Mouse (Mus musculus): ENCODE data around the gene Rps5. TPM values are rescaled to one million over a fixed set of nuclear protein-coding genes. Genes with fewer than 3 reads are reported as not detected.
"Not testable (repeated sequence)": the region's sequence is repeated elsewhere in the genome, so short reads cannot be mapped to it uniquely, and the experiment has no call there.

Rps5 gene
- total RNA-seq, 2 experiments from 2014 or later = 473 to 557 TPM

GRCm38 (mm10) chr7:12926316-12926715 lies 4.2 kb downstream of the Rps5 start:
- intact Hi-C loops (cut with DNase I) = loop anchor here (5.0 kb wide), 1 partner anchor 36 kb away; no protein-coding TSS in a partner anchor
- no peak for DNase-seq

GRCm38 (mm10) chr7:12927191-12927680 lies 5.1 kb downstream of the Rps5 start, which contains the start of gene Rnf225:
Rnf225 (plus strand) TSS chr7:12927416.
- no peak for DNase-seq
- intact Hi-C loops (cut with DNase I) = loop anchor here (5.0 kb wide), 1 partner anchor 35 kb away; no protein-coding TSS in a partner anchor

DNA sequence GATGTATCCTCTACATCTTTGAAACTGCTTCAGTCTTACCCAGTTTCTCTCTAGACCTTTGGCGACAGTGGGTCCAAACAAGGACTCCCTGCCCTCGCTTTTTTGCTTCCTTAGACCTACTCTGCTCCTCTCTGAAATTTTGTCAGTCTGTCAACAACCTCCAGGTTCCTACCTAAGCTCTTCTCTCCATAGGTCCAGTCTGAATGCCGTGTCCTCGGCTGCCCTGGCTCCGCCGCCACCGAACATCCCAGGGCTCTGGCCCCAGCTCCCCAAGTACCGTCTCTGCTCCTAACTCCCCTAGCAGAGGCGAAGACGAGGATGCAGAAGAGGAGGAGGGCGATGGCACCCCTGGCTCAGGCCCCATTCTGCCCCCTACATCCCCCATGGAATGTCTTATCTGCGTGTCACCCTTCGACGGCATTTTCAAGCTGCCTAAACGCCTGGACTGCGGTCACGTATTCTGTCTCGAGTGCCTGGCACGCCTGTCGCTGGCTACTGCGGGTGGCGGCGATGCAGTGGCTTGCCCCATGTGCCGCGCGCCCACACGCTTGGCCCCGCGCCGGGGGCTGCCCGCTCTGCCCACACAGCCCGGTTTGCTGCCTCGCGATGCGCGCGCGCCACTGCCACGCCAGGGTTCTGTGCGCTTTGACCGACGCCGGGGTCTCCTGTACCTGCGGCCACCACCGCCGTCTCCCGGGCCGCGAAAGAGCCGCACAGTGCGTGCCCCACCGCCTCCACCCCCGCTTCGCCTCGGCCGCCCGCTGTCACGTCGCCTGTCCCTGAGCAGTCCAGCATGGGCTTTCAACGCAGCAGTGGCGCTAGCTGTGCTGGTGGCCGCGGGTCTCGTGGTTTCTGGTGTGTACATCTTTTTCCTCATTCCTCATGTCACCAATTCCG lies 5.9 kb downstream of the Rps5 start:
- intact Hi-C loops (cut with DNase I) = loop anchor here (5.0 kb wide), 1 partner anchor 34 kb away; no protein-coding TSS in a partner anchor

DNA sequence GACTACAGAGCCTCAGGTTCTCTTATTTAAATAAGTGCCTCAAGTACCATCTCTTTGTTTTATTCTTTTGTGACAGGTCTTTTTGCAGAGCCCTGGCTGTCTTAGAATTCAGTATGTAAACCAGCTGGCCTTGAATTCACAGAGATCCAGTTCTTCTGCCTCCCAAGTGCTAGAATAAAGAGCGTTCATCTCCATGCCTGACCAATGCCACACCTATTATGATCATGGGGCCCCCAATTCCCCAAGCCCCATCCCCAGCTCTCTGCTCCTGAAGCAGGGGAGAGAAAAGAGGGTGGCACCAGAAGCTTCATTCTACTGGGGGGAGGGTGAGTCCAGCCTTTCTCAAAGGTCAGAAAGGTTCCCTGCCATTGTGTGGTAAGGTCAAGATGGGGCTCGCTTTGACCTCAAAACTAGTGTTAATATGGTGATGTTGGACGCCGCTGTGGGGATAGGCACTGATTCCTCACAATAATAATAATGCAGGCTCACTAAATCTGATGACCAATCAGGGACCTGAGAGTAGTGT lies 11.6 kb downstream of the Rps5 start:
- intact Hi-C loops (cut with DNase I) = no loop called here
- no peak for DNase-seq

More for the DNA sequence above, 5.9 kb downstream of the Rps5 start:
- DNase-seq = no peak

DNA sequence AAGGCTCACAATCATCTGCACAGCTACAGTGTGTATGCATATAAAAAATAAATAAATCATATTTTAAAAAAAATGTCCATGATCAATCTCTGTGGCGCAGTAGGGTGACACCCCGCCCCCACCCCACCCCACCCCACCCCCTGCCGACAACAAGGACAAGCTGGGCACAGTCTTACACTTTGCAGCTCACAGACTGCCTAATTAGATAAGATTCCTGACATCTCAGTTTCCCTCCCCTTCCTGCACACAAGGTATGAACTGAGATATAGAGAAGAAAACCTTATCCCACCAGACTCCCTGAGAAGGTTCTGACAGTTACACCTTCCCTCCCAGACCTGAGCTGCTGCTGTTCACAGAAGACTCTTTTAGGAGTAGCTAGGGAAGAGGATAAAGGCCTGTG lies 12.7 kb downstream of the Rps5 start:
- DNase-seq = no peak
- intact Hi-C loops (cut with DNase I) = no loop called here

DNA sequence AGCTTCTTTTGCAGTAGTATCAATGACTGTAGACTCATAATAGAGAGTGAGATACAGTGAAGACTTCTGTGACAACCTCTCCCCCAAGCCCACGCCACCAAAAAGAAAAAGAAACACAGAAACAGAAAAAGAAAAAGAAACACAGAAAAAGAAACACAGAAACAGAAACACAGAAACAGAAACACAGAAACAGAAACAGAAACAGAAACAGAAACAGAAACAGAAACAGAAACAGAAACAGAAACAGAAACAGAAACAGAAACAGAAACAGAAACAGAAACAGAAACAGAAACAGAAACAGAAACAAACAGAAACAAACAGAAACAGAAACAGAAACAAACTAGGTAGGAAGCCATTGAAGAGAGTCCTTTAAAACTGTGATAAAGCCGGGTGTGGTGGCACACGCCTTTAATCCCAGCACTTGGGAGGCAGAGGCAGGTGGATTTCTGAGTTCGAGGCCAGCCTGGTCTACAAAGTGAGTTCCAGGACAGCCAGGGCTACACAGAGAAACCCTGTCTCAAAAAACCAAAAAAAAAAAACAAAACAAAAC lies 15.2 kb downstream of the Rps5 start:
- intact Hi-C loops (cut with DNase I); DNase-seq: not testable (repeated sequence)

DNA sequence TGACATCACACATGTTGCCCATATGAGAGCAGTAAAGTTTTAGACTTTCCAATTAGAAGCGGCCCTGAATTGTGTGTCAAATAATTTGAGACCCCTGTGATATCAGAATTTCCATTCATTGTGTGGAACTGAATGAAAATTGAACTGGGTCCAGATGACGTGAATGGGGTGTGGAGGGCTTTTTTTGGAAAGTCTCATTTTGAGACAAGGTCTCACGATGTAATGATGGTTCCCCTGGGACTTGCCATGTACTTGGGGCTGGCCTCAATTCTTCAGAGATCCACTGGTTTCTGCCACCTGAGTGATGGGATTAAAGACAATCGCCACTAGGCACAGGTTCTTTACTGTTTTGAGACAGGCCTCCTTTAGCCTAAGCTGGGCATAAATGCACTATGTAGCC lies 18.5 kb downstream of the Rps5 start:
- intact Hi-C loops (cut with DNase I) = no loop called here
- DNase-seq = no peak

DNA sequence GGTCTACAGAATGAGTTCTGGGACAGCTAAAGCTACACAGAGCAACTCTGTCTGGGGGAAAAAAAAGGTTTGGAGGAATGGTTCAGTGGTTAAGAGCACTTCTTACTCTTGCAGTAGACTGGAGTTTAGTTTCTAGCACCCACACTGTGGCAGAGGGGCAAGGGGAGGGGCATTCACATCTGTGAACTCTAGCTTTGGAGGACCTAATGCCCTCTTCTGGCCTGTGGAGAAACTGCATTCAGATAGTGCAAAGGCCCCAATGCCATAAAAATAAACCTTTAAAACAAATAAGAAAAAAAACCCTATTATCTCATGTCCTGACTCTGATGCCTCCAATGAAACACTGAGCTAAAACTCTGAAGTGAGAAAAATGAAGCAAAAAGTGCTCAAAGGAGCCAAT lies 21.4 kb downstream of the Rps5 start:
- intact Hi-C loops (cut with DNase I) = no loop called here
- no peak for DNase-seq

- peak; percentile 85 to 86 for DNase-seq
- intact Hi-C loops (cut with DNase I) = loop anchor here (2.0 kb wide), 1 partner anchor 26 kb away; the partner anchor contains the start of gene Rps5
Observed at GRCm38 (mm10) chr7:12949032-12949871, 27.2 kb downstream of the Rps5 start.

GRCm38 (mm10) chr7:12949872-12950229 lies 27.8 kb downstream of the Rps5 start:
- no peak for DNase-seq
- intact Hi-C loops (cut with DNase I) = loop anchor here (2.0 kb wide), 1 partner anchor 27 kb away; the partner anchor contains the start of gene Rps5

- intact Hi-C loops (cut with DNase I) = no loop called here
- DNase-seq = no peak
Observed at GRCm38 (mm10) chr7:12954896-12955295, 32.8 kb downstream of the Rps5 start.

- intact Hi-C loops (cut with DNase I) = no loop called here
Observed at GRCm38 (mm10) chr7:12957511-12957910, 35.4 kb downstream of the Rps5 start.

GRCm38 (mm10) chr7:12958948-12959347 lies 36.9 kb downstream of the Rps5 start:
- DNase-seq = no peak
- intact Hi-C loops (cut with DNase I) = no loop called here

More at GRCm38 (mm10) chr7:12957511-12957910, 35.4 kb downstream of the Rps5 start:
- DNase-seq = no peak

DNA sequence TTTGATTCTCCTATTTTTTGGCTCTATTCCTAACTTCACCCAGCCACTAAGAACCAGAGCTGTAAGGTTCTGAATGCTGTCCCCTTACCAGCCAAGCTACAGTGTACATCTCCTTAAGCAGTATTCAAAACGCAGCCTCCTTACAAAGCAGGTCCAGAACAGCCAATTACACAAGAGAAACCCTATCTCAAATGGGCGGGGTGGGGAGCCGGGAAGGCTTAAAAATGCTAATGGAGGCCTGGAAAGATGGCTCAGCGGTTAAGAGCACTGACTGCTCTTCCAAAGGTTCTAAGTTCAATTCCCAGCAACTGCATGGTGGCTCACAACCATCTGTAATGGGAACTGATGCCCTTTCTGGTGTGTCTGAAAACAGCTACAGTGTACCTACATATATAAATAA lies 37.6 kb downstream of the Rps5 start:
- DNase-seq = no peak
- intact Hi-C loops (cut with DNase I) = loop anchor here (5.0 kb wide), 1 partner anchor 32 kb away; the partner anchor contains the start of gene Rnf225

- DNase-seq = peak in 1 of 2 experiments; percentile 26
- intact Hi-C loops (cut with DNase I) = loop anchor here (5.0 kb wide), 1 partner anchor 34 kb away; the partner anchor contains the start of gene Rnf225
Observed at GRCm38 (mm10) chr7:12961511-12962141, 39.5 kb downstream of the Rps5 start.

- intact Hi-C loops (cut with DNase I) = no loop called here
- DNase-seq = peak; percentile 84 to 89
Observed at GRCm38 (mm10) chr7:12965678-12966091, 43.6 kb downstream of the Rps5 start, which contains the start of gene Zfp324. Zfp324 (plus strand) TSS chr7:12965838.

GRCm38 (mm10) chr7:12966104-12966845 lies 44.2 kb downstream of the Rps5 start:
- no peak for DNase-seq
- intact Hi-C loops (cut with DNase I) = no loop called here

DNA sequence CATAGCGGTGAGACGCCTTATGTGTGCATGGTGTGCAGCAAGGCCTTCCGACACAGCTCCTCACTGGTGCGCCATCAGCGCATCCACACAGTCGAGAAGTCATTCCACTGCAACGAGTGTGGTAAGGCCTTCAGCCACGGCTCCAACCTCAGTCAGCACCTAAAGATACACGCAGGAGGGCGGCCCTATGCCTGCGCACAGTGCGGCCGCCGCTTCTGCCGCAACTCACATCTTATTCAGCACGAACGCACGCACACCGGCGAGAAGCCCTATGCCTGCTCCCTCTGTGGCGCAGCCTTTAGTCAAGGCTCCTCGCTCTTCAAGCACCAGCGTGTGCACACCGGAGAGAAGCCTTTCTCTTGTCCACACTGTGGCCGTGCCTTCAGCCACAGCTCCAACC lies 48.8 kb downstream of the Rps5 start:
- DNase-seq = no peak
- intact Hi-C loops (cut with DNase I) = no loop called here
